Mouse (Mus musculus) megakaryocyte, embryonic 14.5 days (primary cell): Measurements from ENCODE around the gene Hhat.

Source experiments
- FLI1 ChIP-seq: IDR thresholded peaks from 2 replicates; pipeline ENCODE4 v1.6.1; 2012; ENCODE audit warnings: low read length, inconsistent platforms, mixed read lengths
- GATA1 ChIP-seq: IDR thresholded peaks from 3 replicates; pipeline ENCODE4 v1.6.1; 2012; ENCODE audit warnings: mixed read lengths, low read length, inconsistent platforms, borderline replicate concordance

DNA sequence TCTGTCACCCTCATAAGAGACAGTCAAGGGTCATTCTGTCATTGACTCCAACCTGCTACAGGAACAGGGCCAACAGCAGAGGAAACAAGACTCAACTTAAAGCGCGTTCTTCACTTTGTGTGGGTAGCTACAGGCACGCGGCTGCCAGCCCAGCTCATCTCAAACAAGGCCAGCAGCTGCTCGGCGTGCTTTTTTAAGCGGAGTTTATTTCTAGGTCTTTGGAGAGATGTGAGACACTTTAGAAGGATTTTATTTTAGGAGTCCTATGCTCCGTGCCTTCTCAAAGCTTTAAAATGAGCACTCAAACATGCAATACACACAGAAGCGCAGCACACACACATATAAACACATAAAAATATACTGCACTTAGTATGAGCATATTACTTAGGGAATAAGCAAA, 183.6 kb downstream of the Hhat start:
- TF ChIP-seq GATA1: no peak
- no peak for TF ChIP-seq FLI1
